Mouse (Mus musculus) ovary, postnatal 10 days (tissue): ENCODE results near the gene Dupd1.

Experiments
- DNase-seq: peaks from one replicate; pipeline ENCODE4 v3.0.0; 2022; ENCODE audit warnings: low spot score

The Dupd1 gene

GRCm38 (mm10) chr14:21714486-21714885 lies at the start of gene Dupd1:
Gene Dupd1, minus strand, starts transcription at chr14:21714576.
- DNase-seq = no peak

GRCm38 (mm10) chr14:21763736-21764135 lies 49.4 kb upstream of the Dupd1 start:
- no peak for DNase-seq

GRCm38 (mm10) chr14:21761560-21761959 lies 47.2 kb upstream of the Dupd1 start:
- no peak for DNase-seq

- DNase-seq = no peak
Observed at GRCm38 (mm10) chr14:21753367-21753766, 39.0 kb upstream of the Dupd1 start.

- DNase-seq = no peak
Observed at GRCm38 (mm10) chr14:21752411-21752810, 38.0 kb upstream of the Dupd1 start.

GRCm38 (mm10) chr14:21750881-21751542 lies 36.6 kb upstream of the Dupd1 start, which contains the start of gene Dusp13:
Gene Dusp13, minus strand, starts transcription at chr14:21751181.
- DNase-seq = peak; percentile 39

- DNase-seq = peak; percentile 68
Observed at GRCm38 (mm10) chr14:21750008-21750880, 35.9 kb upstream of the Dupd1 start, which contains the start of gene Samd8. Gene Samd8, plus strand, starts transcription at chr14:21750531.

GRCm38 (mm10) chr14:21748142-21748870 lies 33.9 kb upstream of the Dupd1 start:
- no peak for DNase-seq

GRCm38 (mm10) chr14:21747436-21748141 lies 33.2 kb upstream of the Dupd1 start:
- no peak for DNase-seq

- DNase-seq = no peak
Observed at GRCm38 (mm10) chr14:21746846-21747245, 32.5 kb upstream of the Dupd1 start.

GRCm38 (mm10) chr14:21746251-21746650 lies 31.9 kb upstream of the Dupd1 start:
- no peak for DNase-seq

- DNase-seq = no peak
Observed at GRCm38 (mm10) chr14:21745149-21745548, 30.8 kb upstream of the Dupd1 start.

GRCm38 (mm10) chr14:21744169-21744568 lies 29.8 kb upstream of the Dupd1 start:
- DNase-seq = no peak

GRCm38 (mm10) chr14:21742441-21742840 lies 28.1 kb upstream of the Dupd1 start:
- DNase-seq = no peak

GRCm38 (mm10) chr14:21741786-21742185 lies 27.4 kb upstream of the Dupd1 start:
- DNase-seq = peak; percentile 73

GRCm38 (mm10) chr14:21741314-21741713 lies 26.9 kb upstream of the Dupd1 start:
- DNase-seq = no peak

- no peak for DNase-seq
Observed at GRCm38 (mm10) chr14:21740345-21740744, 26.0 kb upstream of the Dupd1 start.

GRCm38 (mm10) chr14:21733131-21733905 lies 18.9 kb upstream of the Dupd1 start:
- no peak for DNase-seq

GRCm38 (mm10) chr14:21729936-21730335 lies 15.6 kb upstream of the Dupd1 start:
- DNase-seq = no peak

- DNase-seq = no peak
Observed at GRCm38 (mm10) chr14:21729031-21729732, 14.8 kb upstream of the Dupd1 start.
